Mouse (Mus musculus): ENCODE data around the gene Celf2. TPM values are rescaled to one million over a fixed set of nuclear protein-coding genes. Genes with fewer than 3 reads are reported as not detected.
A peak's percentile ranks its signal among the peaks of the same experiment; 100 is the strongest.

Gene Celf2
- polyA plus RNA-seq, 1 experiment from 2014 or later, result 16.5 TPM

DNA sequence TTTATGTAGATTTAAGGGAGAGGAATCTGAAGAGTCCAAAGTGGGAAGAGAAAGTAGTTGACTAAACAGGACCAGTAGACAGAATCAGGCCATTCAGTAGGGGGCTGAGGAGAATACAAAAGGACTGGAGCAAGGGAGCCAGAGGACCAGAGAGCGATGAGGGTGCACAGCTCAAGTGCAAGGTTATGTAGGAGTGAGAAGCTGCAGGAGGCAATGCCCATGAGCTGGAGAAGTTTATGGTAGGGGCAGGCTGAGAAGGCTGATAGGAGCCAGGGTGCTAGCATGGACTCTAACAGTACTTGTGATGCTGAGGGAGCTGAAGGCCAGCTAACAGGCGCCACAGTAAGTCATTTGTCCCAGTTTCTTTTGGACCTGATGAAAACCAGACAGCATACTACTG lies 718.5 kb downstream of the Celf2 start:
- H3K4me1 ChIP-seq (ENCODE audit: insufficient read depth, low read length), result no peaks in the 10 kb centered on the region
- H3K4me3 ChIP-seq (ENCODE audit: low read length), result no peak overlapping the region
- H3K27ac ChIP-seq (ENCODE audit: low read length), result no peak overlapping the region
- H3K27me3 ChIP-seq (ENCODE audit: insufficient read depth, low read length), result no peaks in the 10 kb centered on the region
- no peak for ATAC-seq (ENCODE audit: low FRiP score, low TSS enrichment)
- no peak overlapping the region for H3K4me2 ChIP-seq (replicated peaks; ENCODE audit: low read depth, low read length)
- 87% methylated on average over 2 of the region's 2 CpGs for whole genome bisulfite sequencing
- no peak overlapping the region for H3K9ac ChIP-seq (replicated peaks; ENCODE audit: low read length)
- no peaks in the 10 kb centered on the region for H3K9me3 ChIP-seq (ENCODE audit: low read length)
- H3K36me3 ChIP-seq (ENCODE audit: insufficient read depth, low read length), result no peaks in the 10 kb centered on the region

DNA sequence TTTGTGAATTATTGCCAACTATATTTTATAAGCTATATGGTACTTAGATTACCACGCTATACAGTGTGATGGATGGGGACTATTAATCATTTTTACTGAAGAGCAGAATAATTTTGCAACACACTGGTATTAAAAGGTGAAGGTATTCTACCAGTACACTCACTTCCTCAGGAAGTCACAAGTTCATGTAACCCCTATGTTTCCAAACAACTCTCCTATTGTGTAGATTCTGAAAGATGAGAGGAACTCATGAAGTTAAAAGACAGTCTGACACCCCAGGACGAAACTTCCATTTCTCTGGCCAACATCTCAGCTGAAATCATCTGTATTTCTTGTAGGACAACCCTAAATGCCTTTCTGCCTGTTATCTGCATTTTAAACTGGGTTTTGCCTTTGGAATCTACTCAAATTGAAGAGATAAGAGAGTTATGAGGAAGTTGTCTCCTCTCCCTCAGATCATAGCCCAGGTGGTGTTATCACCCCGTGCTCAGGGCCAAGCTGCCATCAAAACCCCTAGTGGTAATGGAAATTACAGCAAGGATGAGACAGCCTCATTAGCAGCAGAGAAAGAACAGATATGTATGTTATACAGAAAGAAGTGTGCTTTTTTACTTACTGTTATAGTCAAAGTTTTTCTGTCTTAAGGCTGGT lies 722.7 kb downstream of the Celf2 start:
- 67% methylated on average over 3 of the region's 3 CpGs for WGBS

DNA sequence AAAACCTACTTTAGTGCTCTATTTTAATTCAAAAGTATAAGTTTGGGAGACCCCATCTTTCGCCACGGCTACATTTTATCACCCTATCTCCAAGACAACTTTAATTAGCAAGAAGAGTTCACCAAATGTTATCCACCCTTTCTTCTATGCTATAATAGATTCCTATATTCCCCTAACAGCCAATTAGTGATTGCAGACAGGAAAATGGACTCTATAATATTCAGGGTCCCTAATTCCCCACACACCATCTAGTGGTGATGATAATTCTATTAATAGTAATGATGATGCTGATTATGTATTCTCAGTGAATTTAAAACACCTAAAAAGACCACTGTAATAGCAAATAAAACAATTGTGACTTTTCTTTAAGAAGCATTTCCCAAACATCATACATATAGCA lies 739.1 kb downstream of the Celf2 start:
- WGBS, result 97% methylated on average over 2 of the region's 2 CpGs

More for the DNA sequence above, 722.7 kb downstream of the Celf2 start:
- no peak overlapping the region for H3K4me3 ChIP-seq (ENCODE audit: low read length)
- no peaks in the 10 kb centered on the region for H3K36me3 ChIP-seq (ENCODE audit: insufficient read depth, low read length)
- no peak overlapping the region for H3K27ac ChIP-seq (ENCODE audit: low read length)
- no peaks in the 10 kb centered on the region for H3K9me3 ChIP-seq (ENCODE audit: low read length)
- no peak overlapping the region for H3K4me2 ChIP-seq (replicated peaks; ENCODE audit: low read depth, low read length)
- ATAC-seq (ENCODE audit: low FRiP score, low TSS enrichment), result no peak
- no peaks in the 10 kb centered on the region for H3K27me3 ChIP-seq (ENCODE audit: insufficient read depth, low read length)
- no peak overlapping the region for H3K9ac ChIP-seq (replicated peaks; ENCODE audit: low read length)
- H3K4me1 ChIP-seq (ENCODE audit: insufficient read depth, low read length), result no peaks in the 10 kb centered on the region

DNA sequence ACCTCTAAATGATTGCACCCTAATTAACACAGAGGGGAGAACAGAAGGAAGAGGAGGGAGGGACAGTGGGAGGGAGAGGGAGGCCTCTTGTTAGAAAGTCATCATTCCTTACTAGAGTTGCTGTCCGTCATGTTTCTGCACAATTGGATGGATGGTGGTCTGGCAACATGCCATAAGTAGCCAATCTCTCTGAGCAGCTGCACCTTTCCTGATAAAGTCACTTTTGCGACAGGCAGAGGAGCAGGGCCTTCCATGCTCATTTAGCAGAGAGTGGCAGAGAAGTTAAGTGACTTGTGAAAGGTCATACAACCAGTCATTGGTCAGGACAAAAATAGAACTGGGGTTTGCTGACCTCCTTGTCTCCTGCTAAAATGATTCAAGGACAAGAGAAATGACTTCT lies 747.0 kb downstream of the Celf2 start:
- no peaks in the 10 kb centered on the region for H3K9me3 ChIP-seq (ENCODE audit: low read length)
- no peak overlapping the region for H3K4me3 ChIP-seq (ENCODE audit: low read length)
- H3K27me3 ChIP-seq (ENCODE audit: insufficient read depth, low read length), result no peaks in the 10 kb centered on the region
- WGBS, result 52% methylated on average over 2 of the region's 2 CpGs
- H3K27ac ChIP-seq (ENCODE audit: low read length), result no peak overlapping the region
- no peaks in the 10 kb centered on the region for H3K4me1 ChIP-seq (ENCODE audit: insufficient read depth, low read length)
- H3K9ac ChIP-seq (replicated peaks; ENCODE audit: low read length), result no peak overlapping the region
- H3K36me3 ChIP-seq (ENCODE audit: insufficient read depth, low read length), result no peaks in the 10 kb centered on the region
- ATAC-seq (ENCODE audit: low FRiP score, low TSS enrichment), result no peak
- no peak overlapping the region for H3K4me2 ChIP-seq (replicated peaks; ENCODE audit: low read depth, low read length)

More for the DNA sequence above, 739.1 kb downstream of the Celf2 start:
- Histone ChIP-seq H3K4me2 (replicated peaks; ENCODE audit: low read depth, low read length) (no peak overlapping the region), H3K27me3 (ENCODE audit: insufficient read depth, low read length) (no peaks in the 10 kb centered on the region), H3K36me3 (ENCODE audit: insufficient read depth, low read length) (no peaks in the 10 kb centered on the region), H3K9ac (replicated peaks; ENCODE audit: low read length) (no peak overlapping the region), H3K27ac (ENCODE audit: low read length) (no peak overlapping the region), H3K4me3 (ENCODE audit: low read length) (no peak overlapping the region), H3K9me3 (ENCODE audit: low read length) (no peaks in the 10 kb centered on the region), H3K4me1 (ENCODE audit: insufficient read depth, low read length) (no peaks in the 10 kb centered on the region)
- ATAC-seq (ENCODE audit: low FRiP score, low TSS enrichment), result no peak

DNA sequence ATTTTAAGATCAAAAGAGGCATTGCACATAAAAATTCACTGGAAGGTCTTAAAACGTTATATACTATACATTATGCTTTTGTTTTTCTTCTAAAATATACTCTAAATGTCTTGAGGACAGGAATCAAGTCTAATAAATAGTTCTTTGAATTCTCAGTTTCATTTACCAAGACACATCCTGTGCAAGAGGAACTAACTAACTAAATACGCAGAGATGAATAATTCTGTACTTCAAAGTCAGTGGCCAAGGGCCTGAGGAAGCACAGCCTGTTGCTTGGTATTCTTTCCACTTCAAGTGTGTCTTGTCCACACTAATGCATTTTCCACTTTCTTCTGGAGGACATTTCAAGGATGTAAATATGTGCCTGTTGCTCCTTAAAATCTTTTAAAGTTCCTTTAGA lies 766.2 kb downstream of the Celf2 start:
- WGBS, result 66% methylated on average over 2 of the region's 2 CpGs
- Histone ChIP-seq H3K27ac (ENCODE audit: low read length) (no peak overlapping the region), H3K27me3 (ENCODE audit: insufficient read depth, low read length) (no peaks in the 10 kb centered on the region), H3K4me2 (replicated peaks; ENCODE audit: low read depth, low read length) (no peak overlapping the region), H3K4me3 (ENCODE audit: low read length) (no peak overlapping the region), H3K9ac (replicated peaks; ENCODE audit: low read length) (no peak overlapping the region), H3K9me3 (ENCODE audit: low read length) (no peaks in the 10 kb centered on the region), H3K4me1 (ENCODE audit: insufficient read depth, low read length) (no peaks in the 10 kb centered on the region), H3K36me3 (ENCODE audit: insufficient read depth, low read length) (no peaks in the 10 kb centered on the region)
- no peak for ATAC-seq (ENCODE audit: low FRiP score, low TSS enrichment)

DNA sequence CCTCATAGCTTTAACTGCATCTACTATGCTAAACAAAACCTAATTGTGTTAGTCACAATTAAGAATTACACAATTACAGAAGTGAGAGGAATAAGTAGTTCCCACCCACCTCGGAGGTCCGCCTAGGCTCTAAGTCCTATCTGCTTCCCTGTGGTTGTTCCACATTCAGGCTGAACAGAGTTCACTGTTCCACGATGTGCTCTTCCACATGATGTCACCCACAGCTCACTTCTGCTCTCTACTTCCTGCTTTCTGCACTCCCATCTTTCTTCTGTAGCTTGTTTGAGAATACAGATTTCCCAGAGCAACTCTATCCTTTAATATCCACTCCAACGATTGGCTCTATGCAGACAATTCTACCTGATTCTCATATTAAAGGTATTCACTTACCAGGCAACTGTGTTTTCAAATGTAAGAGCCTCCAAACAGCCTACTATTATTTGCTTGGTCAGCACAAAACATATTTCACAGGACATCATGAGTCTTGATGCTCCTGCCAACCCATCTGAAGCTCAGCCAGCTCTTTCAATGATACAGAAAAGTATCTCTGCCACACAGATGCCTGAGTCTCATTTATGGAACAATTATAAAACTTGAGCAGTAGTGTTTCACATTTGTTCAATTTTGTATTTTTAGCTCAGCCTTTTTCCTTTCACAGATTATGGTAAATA lies 769.2 kb downstream of the Celf2 start:
- Histone ChIP-seq H3K36me3 (ENCODE audit: insufficient read depth, low read length) (no peaks in the 10 kb centered on the region), H3K9me3 (ENCODE audit: low read length) (no peaks in the 10 kb centered on the region), H3K27ac (ENCODE audit: low read length) (no peak overlapping the region), H3K4me2 (replicated peaks; ENCODE audit: low read depth, low read length) (no peak overlapping the region), H3K9ac (replicated peaks; ENCODE audit: low read length) (no peak overlapping the region), H3K4me3 (ENCODE audit: low read length) (no peak overlapping the region), H3K27me3 (ENCODE audit: insufficient read depth, low read length) (no peaks in the 10 kb centered on the region), H3K4me1 (ENCODE audit: insufficient read depth, low read length) (no peaks in the 10 kb centered on the region)
- no peak for ATAC-seq (ENCODE audit: low FRiP score, low TSS enrichment)
- WGBS, result 80% methylated on average over 4 of the region's 4 CpGs

DNA sequence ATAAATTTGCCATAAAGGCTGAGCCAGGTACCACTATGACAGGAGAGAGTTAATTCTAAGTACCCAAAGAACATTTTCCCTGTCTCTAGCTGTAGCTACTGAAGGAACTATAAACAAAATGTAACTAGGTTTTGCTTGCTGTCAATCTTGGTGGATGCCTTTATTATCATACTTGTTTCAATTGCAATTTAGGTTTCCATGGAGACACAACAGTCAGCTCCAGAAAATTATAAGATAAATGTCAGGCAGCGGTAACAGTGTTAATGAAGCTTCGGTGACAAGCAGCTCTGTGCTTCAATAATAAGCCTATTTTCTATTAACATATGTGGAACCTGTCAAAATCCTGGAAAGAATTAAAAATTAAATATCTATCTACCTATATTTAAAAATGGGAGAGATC lies 777.3 kb downstream of the Celf2 start:
- Histone ChIP-seq H3K36me3 (ENCODE audit: insufficient read depth, low read length) (no peaks in the 10 kb centered on the region), H3K27me3 (ENCODE audit: insufficient read depth, low read length) (no peaks in the 10 kb centered on the region), H3K4me1 (ENCODE audit: insufficient read depth, low read length) (no peaks in the 10 kb centered on the region), H3K9ac (replicated peaks; ENCODE audit: low read length) (no peak overlapping the region), H3K4me3 (ENCODE audit: low read length) (no peak overlapping the region), H3K4me2 (replicated peaks; ENCODE audit: low read depth, low read length) (no peak overlapping the region), H3K9me3 (ENCODE audit: low read length) (no peaks in the 10 kb centered on the region), H3K27ac (ENCODE audit: low read length) (no peak overlapping the region)
- WGBS, result 93% methylated on average over 2 of the region's 2 CpGs
- ATAC-seq (ENCODE audit: low FRiP score, low TSS enrichment), result no peak

DNA sequence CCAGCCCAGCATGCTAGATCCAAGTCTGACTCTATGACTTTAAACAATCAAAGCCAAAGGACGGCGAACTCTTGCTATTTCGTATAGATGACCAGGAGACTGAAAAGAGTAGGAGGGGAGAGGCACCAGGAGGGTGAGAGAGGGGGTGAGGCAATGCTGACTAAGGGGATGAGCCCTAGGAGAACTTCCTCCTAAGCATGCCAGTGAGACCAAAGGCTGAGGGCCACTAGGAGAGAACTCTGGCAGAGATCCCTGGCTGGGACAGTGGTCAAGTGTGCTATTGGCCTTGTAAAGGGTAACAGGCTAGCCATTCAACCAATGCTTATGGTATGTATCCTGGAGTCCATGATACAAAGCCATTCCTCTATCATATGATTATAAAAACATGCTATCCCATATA lies 778.5 kb downstream of the Celf2 start:
- no peaks in the 10 kb centered on the region for H3K4me1 ChIP-seq (ENCODE audit: insufficient read depth, low read length)
- 73% methylated on average over 3 of the region's 3 CpGs for WGBS
- H3K27me3 ChIP-seq (ENCODE audit: insufficient read depth, low read length), result no peaks in the 10 kb centered on the region
- no peak for ATAC-seq (ENCODE audit: low FRiP score, low TSS enrichment)
- H3K36me3 ChIP-seq (ENCODE audit: insufficient read depth, low read length), result no peaks in the 10 kb centered on the region
- no peak overlapping the region for H3K9ac ChIP-seq (replicated peaks; ENCODE audit: low read length)
- no peak overlapping the region for H3K27ac ChIP-seq (ENCODE audit: low read length)
- no peak overlapping the region for H3K4me2 ChIP-seq (replicated peaks; ENCODE audit: low read depth, low read length)
- H3K9me3 ChIP-seq (ENCODE audit: low read length), result no peaks in the 10 kb centered on the region
- no peak overlapping the region for H3K4me3 ChIP-seq (ENCODE audit: low read length)

DNA sequence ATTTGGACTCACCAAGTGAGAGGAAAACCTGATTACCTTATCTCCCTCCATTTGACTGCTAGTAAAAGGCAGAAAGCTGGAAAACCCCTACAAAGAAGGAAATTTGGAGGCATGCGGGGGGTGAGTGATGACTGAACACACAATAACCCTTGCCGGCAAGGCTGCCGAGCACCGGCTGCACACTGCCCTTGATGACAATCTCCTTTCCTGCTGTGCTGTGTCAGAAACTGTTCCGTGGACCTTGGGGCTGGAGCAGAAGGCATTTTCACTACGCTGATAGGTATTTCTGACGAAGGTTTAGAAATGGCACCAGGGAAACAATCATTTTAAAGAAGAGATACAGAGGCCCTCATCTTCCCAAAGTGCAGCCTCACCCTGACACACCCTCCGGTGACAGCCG lies 779.4 kb downstream of the Celf2 start:
- Histone ChIP-seq H3K36me3 (ENCODE audit: insufficient read depth, low read length) (no peaks in the 10 kb centered on the region), H3K27me3 (ENCODE audit: insufficient read depth, low read length) (no peaks in the 10 kb centered on the region), H3K4me3 (ENCODE audit: low read length) (no peak overlapping the region), H3K27ac (ENCODE audit: low read length) (no peak overlapping the region), H3K4me1 (ENCODE audit: insufficient read depth, low read length) (no peaks in the 10 kb centered on the region), H3K9me3 (ENCODE audit: low read length) (no peaks in the 10 kb centered on the region), H3K9ac (replicated peaks; ENCODE audit: low read length) (no peak overlapping the region), H3K4me2 (replicated peaks; ENCODE audit: low read depth, low read length) (no peak overlapping the region)
- 58% methylated on average over 9 of the region's 9 CpGs for WGBS
- ATAC-seq (ENCODE audit: low FRiP score, low TSS enrichment), result no peak

DNA sequence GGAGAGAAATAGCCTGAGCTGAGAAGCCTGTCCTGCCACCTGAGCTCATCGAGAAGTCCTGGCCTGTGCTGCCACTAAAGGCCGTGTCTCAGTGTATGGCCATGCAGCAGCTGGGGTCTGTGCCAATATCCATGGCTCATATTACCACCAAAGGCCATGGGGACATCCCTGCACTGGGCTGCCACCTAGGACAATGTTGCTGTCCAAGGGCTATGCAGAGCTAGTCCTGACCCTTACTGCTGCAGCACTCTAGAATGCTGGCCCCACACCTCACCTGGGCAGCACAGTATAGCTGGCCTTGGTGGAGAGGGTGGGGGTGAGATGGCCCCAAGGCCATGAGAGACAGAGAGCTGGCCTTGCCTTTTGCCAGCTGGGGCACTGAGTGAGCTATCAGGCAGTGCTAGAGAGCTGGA lies 780.5 kb downstream of the Celf2 start:
- no peak overlapping the region for H3K4me2 ChIP-seq (replicated peaks; ENCODE audit: low read depth, low read length)
- H3K27ac ChIP-seq (ENCODE audit: low read length), result no peak overlapping the region
- no peaks in the 10 kb centered on the region for H3K36me3 ChIP-seq (ENCODE audit: insufficient read depth, low read length)
- H3K27me3 ChIP-seq (ENCODE audit: insufficient read depth, low read length), result no peaks in the 10 kb centered on the region
- ATAC-seq (ENCODE audit: low FRiP score, low TSS enrichment), result peak; percentile 39; the same call in 1 of the 2 replicates
- 61% methylated on average over 2 of the region's 2 CpGs for WGBS
- H3K9me3 ChIP-seq (ENCODE audit: low read length), result no peaks in the 10 kb centered on the region
- no peaks in the 10 kb centered on the region for H3K4me1 ChIP-seq (ENCODE audit: insufficient read depth, low read length)
- H3K4me3 ChIP-seq (ENCODE audit: low read length), result no peak overlapping the region
- no peak overlapping the region for H3K9ac ChIP-seq (replicated peaks; ENCODE audit: low read length)

Measured in kidney, embryonic 16.5 days (tissue).